Mouse (Mus musculus): ENCODE measurements around the gene P2rx5. TPM values are rescaled to one million over a fixed set of nuclear protein-coding genes. Genes with fewer than 3 reads are reported as not detected.

P2rx5 gene
- total and polyA plus RNA-seq, 3 experiments, result 0.04 to 0.25 TPM; not detected in 1

DNA sequence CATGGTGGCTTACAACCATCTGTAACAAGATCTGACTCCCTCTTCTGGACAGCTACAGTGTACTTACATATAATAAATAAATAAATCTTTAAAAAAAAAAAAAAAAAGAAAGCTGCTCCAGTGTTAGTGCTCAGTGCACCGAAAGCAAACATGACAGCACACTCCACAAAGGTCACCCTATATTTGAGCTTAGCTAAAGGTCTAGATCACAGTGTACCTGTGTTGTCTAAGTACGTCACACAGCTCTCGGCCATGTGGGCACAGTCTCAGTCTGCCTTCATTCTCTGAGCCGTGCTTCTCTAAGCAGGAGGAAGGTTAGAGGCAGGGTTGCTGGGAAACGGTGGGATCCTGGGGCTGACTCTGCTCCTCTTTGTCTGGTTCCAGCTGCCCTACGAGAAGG lies 33.7 kb upstream of the P2rx5 start:
- Histone ChIP-seq H3K4me1 (ENCODE audit: control insufficient read depth in 1 of 2, insufficient read depth in 2 of 2, low read length in 2 of 2) (peaks cover 0 to 2% of the 10 kb centered on the region in 2 experiments; a peak in 1 of 4 replicates), H3K36me3 (ENCODE audit: control insufficient read depth in 1 of 2, insufficient read depth in 2 of 2, low read length in 2 of 2) (peaks cover 0 to under 1% of the 10 kb centered on the region in 2 experiments; a peak in 1 of 4 replicates), H3K9me3 (replicated peaks; ENCODE audit: insufficient read depth, low read length) (no peaks in the 10 kb centered on the region), H3K79me2 (ENCODE audit: control insufficient read depth, insufficient read depth, low read length, poor library complexity) (no peaks in the 10 kb centered on the region), H3K27ac (ENCODE audit: control insufficient read depth, low read depth, low read length) (no peak overlapping the region), H3K9ac (ENCODE audit: control insufficient read depth, low read depth, low read length, poor library complexity, severe bottlenecking) (no peak overlapping the region), H3K27me3 (ENCODE audit: control insufficient read depth in 1 of 2, insufficient read depth in 2 of 2, low read length in 2 of 2) (no peaks in the 10 kb centered on the region), H3K4me3 (ENCODE audit: control insufficient read depth in 1 of 2, insufficient read depth in 1 of 2, low read depth in 2 of 2, low read length in 2 of 2) (no peak overlapping the region)
- DNase-seq (ENCODE audit: low read depth, low spot score), result no peak
- TF ChIP-seq EP300 (IDR thresholded peaks at IDR 0.05; ENCODE audit: low read depth in 1 of 2, low read length in 2 of 2) (no peak), ZMIZ1 (IDR thresholded peaks at IDR 0.05; ENCODE audit: low read depth, low read length) (no peak), SMC3 (IDR thresholded peaks at IDR 0.05; ENCODE audit: low read depth, low read length) (no peak), TCF12 (IDR thresholded peaks at IDR 0.05; ENCODE audit: low read depth, low read length) (no peak), MEF2A (IDR thresholded peaks at IDR 0.05; ENCODE audit: extremely low read depth, insufficient replicate concordance, low read depth, low read length, poor library complexity, severe bottlenecking) (no peak), USF2 (IDR thresholded peaks at IDR 0.05; ENCODE audit: borderline replicate concordance in 1 of 2, insufficient read depth in 1 of 2, low read depth in 1 of 2, low read length in 2 of 2) (no peak), ZC3H11A (IDR thresholded peaks at IDR 0.05; ENCODE audit: low read depth, low read length) (no peak), ZNF384 (IDR thresholded peaks at IDR 0.05; ENCODE audit: low read depth, low read length) (no peak), UBTF (IDR thresholded peaks at IDR 0.05; ENCODE audit: borderline replicate concordance, insufficient read depth, low read depth, low read length) (no peak), POLR2AphosphoS5 (IDR thresholded peaks at IDR 0.05; ENCODE audit: borderline replicate concordance, low read depth, low read length) (no peak), JUND (IDR thresholded peaks at IDR 0.05; ENCODE audit: low read depth, low read length) (no peak), GABPA (IDR thresholded peaks at IDR 0.05; ENCODE audit: low read depth, low read length) (no peak), E2F4 (IDR thresholded peaks at IDR 0.05; ENCODE audit: borderline replicate concordance, low read depth, low read length) (no peak), TAL1 (IDR thresholded peaks at IDR 0.05; ENCODE audit: low read length) (no peak)

DNA sequence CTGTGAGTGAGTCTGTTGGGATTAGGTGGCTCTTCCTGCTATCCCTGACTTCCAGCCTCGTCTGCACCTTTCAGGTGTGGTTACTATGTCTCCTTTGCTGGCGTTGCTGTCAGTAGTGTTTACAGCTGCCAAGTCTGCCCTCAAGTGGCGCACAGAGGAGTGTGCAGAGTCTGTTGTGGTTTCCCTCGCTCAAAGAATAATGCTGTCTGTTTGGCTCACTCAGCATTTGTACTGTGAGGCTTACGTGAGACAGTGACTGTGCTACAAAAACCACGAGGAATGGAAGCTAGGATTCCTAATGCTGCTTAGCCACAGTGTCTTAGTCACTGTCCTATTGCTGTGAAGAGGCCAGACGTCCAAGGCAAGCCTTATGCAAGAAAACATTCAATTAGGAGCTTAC lies 29.2 kb upstream of the P2rx5 start:
- H3K79me2 ChIP-seq (ENCODE audit: control insufficient read depth, insufficient read depth, low read length, poor library complexity), result peaks cover 38% of the 10 kb centered on the region
- H3K4me3 ChIP-seq (ENCODE audit: control insufficient read depth in 1 of 2, insufficient read depth in 1 of 2, low read depth in 2 of 2, low read length in 2 of 2), result no peak overlapping the region
- H3K27ac ChIP-seq (ENCODE audit: control insufficient read depth, low read depth, low read length), result no peak overlapping the region
- peaks cover 8 to 35% of the 10 kb centered on the region in 2 experiments for H3K4me1 ChIP-seq (ENCODE audit: control insufficient read depth in 1 of 2, insufficient read depth in 2 of 2, low read length in 2 of 2)
- H3K27me3 ChIP-seq (ENCODE audit: control insufficient read depth in 1 of 2, insufficient read depth in 2 of 2, low read length in 2 of 2), result no peaks in the 10 kb centered on the region
- H3K9ac ChIP-seq (ENCODE audit: control insufficient read depth, low read depth, low read length, poor library complexity, severe bottlenecking), result no peak overlapping the region
- no peaks in the 10 kb centered on the region for H3K9me3 ChIP-seq (replicated peaks; ENCODE audit: insufficient read depth, low read length)
- peak; percentile 44 for TF ChIP-seq ZC3H11A (IDR thresholded peaks at IDR 0.05; ENCODE audit: low read depth, low read length)
- no peak for TF ChIP-seq ELF1 (IDR thresholded peaks at IDR 0.05; ENCODE audit: low read depth, low read length)
- TF ChIP-seq UBTF (IDR thresholded peaks at IDR 0.05; ENCODE audit: borderline replicate concordance, insufficient read depth, low read depth, low read length), result no peak
- no peak for TF ChIP-seq MYC (IDR thresholded peaks at IDR 0.05; ENCODE audit: low read depth, low read length)
- no peak for TF ChIP-seq TAL1 (IDR thresholded peaks at IDR 0.05; ENCODE audit: low read length)
- no peak for TF ChIP-seq HCFC1 (IDR thresholded peaks at IDR 0.05; ENCODE audit: low read depth, low read length)
- TF ChIP-seq NELFE (IDR thresholded peaks at IDR 0.05; ENCODE audit: low read depth, low read length), result no peak
- no peak for TF ChIP-seq GATA1 (IDR thresholded peaks at IDR 0.05; ENCODE audit: low read depth, low read length)
- TF ChIP-seq MAFK (IDR thresholded peaks at IDR 0.05; ENCODE audit: borderline replicate concordance, low read depth, low read length), result peak; percentile 46; the same call in 1 of the 2 replicates
- TF ChIP-seq CHD2 (IDR thresholded peaks at IDR 0.05; ENCODE audit: low read length), result no peak
- peak; percentile 44 to 70 (median 65) for TF ChIP-seq CTCF (IDR thresholded peaks at IDR 0.05 in 2 of 3, conservative IDR thresholded peaks at IDR 0.05 in 1 of 3; ENCODE audit: control insufficient read depth in 1 of 3, insufficient read depth in 1 of 3, low read depth in 2 of 3, low read length in 3 of 3, poor library complexity in 1 of 3, severe bottlenecking in 1 of 3)
- TF ChIP-seq EP300 (IDR thresholded peaks at IDR 0.05; ENCODE audit: low read depth in 1 of 2, low read length in 2 of 2), result no peak
- peak; percentile 52; the same call in 1 of the 2 replicates for TF ChIP-seq SIN3A (IDR thresholded peaks at IDR 0.05; ENCODE audit: low read length)
- no peak for TF ChIP-seq GABPA (IDR thresholded peaks at IDR 0.05; ENCODE audit: low read depth, low read length)
- TF ChIP-seq USF1 (IDR thresholded peaks at IDR 0.05; ENCODE audit: low read depth, low read length), result no peak
- no peak for TF ChIP-seq POLR2A (IDR thresholded peaks at IDR 0.05; ENCODE audit: control insufficient read depth in 1 of 2, insufficient read depth in 1 of 2, low read depth in 1 of 2, low read length in 2 of 2, poor library complexity in 1 of 2)
- no peak for TF ChIP-seq TCF12 (IDR thresholded peaks at IDR 0.05; ENCODE audit: low read depth, low read length)
- TF ChIP-seq E2F4 (IDR thresholded peaks at IDR 0.05; ENCODE audit: borderline replicate concordance, low read depth, low read length), result no peak
- peak; percentile 62 for TF ChIP-seq SMC3 (IDR thresholded peaks at IDR 0.05; ENCODE audit: low read depth, low read length)
- no peak for TF ChIP-seq ZNF384 (IDR thresholded peaks at IDR 0.05; ENCODE audit: low read depth, low read length)
- TF ChIP-seq MAZ (IDR thresholded peaks at IDR 0.05; ENCODE audit: low read depth, low read length), result 0 out of 2 replicates have a peak, but pooled peaks have one; percentile 45
- no peak for TF ChIP-seq POLR2AphosphoS2 (IDR thresholded peaks at IDR 0.05; ENCODE audit: low read length)
- TF ChIP-seq RAD21 (IDR thresholded peaks at IDR 0.05; ENCODE audit: low read depth, low read length), result peak; percentile 52
- no peak for TF ChIP-seq ZKSCAN1 (IDR thresholded peaks at IDR 0.05; ENCODE audit: low read depth, low read length)
- peak; percentile 73 for DNase-seq (ENCODE audit: low read depth, low spot score)
- peaks cover 0 to 41% of the 10 kb centered on the region in 2 experiments; a peak in 3 of 4 replicates for H3K36me3 ChIP-seq (ENCODE audit: control insufficient read depth in 1 of 2, insufficient read depth in 2 of 2, low read length in 2 of 2)

Measured in MEL (cell line).